Mouse (Mus musculus) hindbrain, embryonic 14.5 days (tissue): ENCODE data around the gene Tmprss11b. TPM values are rescaled to one million over a fixed set of nuclear protein-coding genes. Genes with fewer than 3 reads are reported as not detected.
"Not testable (repeated sequence)": the region's sequence is repeated elsewhere in the genome, so short reads cannot be mapped to it uniquely, and the experiment has no call there.

Source experiments
- ATAC-seq: fragments of 200-750 bp; cut with Nextera tagmentation; 2 replicates; pipeline ENCODE4 v1.8.0; 2017; ENCODE audit warnings: moderate number of reproducible peaks, mild to moderate bottlenecking, moderate TSS enrichment, moderate library complexity; ENCODE audit not compliant: low FRiP score
- DNase-seq: peaks from one replicate; pipeline ENCODE4 v3.0.0-alpha.2; 2015; ENCODE audit warnings: low spot score
- H3K27ac ChIP-seq: fragments of 300-500 bp; sonication (generic); 2 replicates; pipeline ENCODE4 v1.5.1; 2014; ENCODE audit warnings: mild to moderate bottlenecking, moderate library complexity
- H3K27me3 ChIP-seq: fragments of 300-500 bp; sonication (generic); 2 replicates; pipeline ENCODE4 v1.6.1; 2014; ENCODE audit warnings: mild to moderate bottlenecking, low read length, mixed read lengths; ENCODE audit not compliant: control insufficient read depth, insufficient read depth
- H3K36me3 ChIP-seq: fragments of 300-500 bp; sonication (generic); replicated peaks from 2 replicates; pipeline ENCODE4 v1.6.1; 2014; ENCODE audit not compliant: control insufficient read depth, insufficient read depth
- H3K4me1 ChIP-seq: fragments of 300-500 bp; sonication (generic); replicated peaks from 2 replicates; pipeline ENCODE4 v1.6.1; 2014; ENCODE audit warnings: antibody characterized with exemption, low read length, mixed read lengths; ENCODE audit not compliant: control insufficient read depth, insufficient read depth
- H3K4me2 ChIP-seq: fragments of 300-500 bp; sonication (generic); replicated peaks from 2 replicates; pipeline ENCODE4 v1.6.1; 2014; ENCODE audit warnings: mild to moderate bottlenecking, moderate library complexity
- H3K4me3 ChIP-seq: fragments of 300-500 bp; sonication (generic); replicated peaks from 2 replicates; pipeline ENCODE4 v1.5.1; 2014; ENCODE audit warnings: mild to moderate bottlenecking, low read length
- H3K9ac ChIP-seq: fragments of 300-500 bp; sonication (generic); 2 replicates; pipeline ENCODE4 v1.6.1; 2014
- H3K9me3 ChIP-seq: fragments of 300-500 bp; sonication (generic); 2 replicates; pipeline ENCODE4 v1.6.1; 2016; ENCODE audit warnings: low read length; ENCODE audit not compliant: control insufficient read depth
- WGBS: fragments of 180-500 bp; shearing (Covaris S2); extraction: QIAGEN DNeasy Blood & Tissue Kit; methylation state at CpG from one replicate; pipeline ENCODE4 v1.1.7; 2014; 5-methylcytosine and 5-hydroxymethylcytosine counted together
- polyA plus RNA-seq: library from polyadenylated mRNA; unstranded; fragments of >200 nt; fragmentation: Nextera tagmentation; extraction: Ambion mirVana; gene quantifications from 2 replicates; pipeline ENCODE4 v1.2.1, GENCODE M21; 2014

Gene Tmprss11b
- not detected in 2 replicates for polyA plus RNA-seq

DNA sequence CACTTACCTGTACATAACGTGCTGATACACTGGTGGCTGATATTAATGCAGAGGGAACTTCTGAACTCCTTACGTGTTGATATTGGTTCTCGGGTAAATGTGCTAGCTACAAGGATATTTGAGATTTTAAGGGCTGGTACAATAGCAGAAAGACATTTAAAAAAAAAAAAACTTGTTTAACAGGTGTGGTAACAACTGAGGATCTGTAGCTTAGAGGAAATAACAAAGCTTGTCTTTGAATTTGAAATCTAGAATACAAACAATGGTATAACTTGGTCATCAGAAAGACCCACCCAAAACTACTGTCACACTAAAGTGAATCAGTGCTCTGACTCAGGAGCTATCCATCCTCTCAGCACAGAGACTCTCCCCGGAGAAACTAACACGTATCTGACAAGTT, at the start of gene Tmprss11b:
TSS of gene Tmprss11b (minus strand) at position 101 of the 400 bp plus-strand sequence.
- Histone ChIP-seq H3K4me1 (no peaks in the 10 kb centered on the region), H3K27me3 (no peaks in the 10 kb centered on the region), H3K27ac (no peak within 1 kb of the TSS), H3K4me3 (no peak within 1 kb of the TSS), H3K36me3 (no peaks in the 10 kb centered on the region), H3K9ac (no peak within 1 kb of the TSS), H3K9me3 (no peaks in the 10 kb centered on the region), H3K4me2 (no peak within 1 kb of the TSS)
- WGBS, result 87% methylated on average over 5 of the region's 5 CpGs
- ATAC-seq, result no peak
- DNase-seq, result no peak

DNA sequence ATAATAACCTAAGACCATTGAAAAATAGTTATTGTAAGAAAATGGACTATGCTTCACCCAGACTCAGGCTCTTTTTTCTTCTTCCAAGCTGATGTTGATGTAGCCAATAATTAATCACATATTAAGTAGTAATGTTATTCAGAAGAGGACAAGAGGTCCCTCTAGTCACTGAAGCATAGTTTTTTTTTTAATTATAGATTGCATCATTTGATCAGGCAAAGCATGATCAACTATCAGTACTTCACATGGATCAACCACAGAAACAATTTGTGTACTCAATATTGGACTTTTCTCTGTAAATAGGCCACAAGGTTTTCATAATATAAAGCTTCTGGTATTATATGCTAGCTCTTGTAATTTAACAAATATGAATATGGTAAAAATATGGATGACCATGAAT, 48.9 kb upstream of the Tmprss11b start:
- Histone ChIP-seq H3K4me2 (no peak overlapping the region), H3K27me3 (no peaks in the 10 kb centered on the region), H3K27ac (no peak overlapping the region), H3K9ac (no peak overlapping the region), H3K36me3 (no peaks in the 10 kb centered on the region), H3K4me1 (no peaks in the 10 kb centered on the region), H3K9me3 (no peaks in the 10 kb centered on the region), H3K4me3 (no peak overlapping the region)
- ATAC-seq (no peak), DNase-seq (no peak)

DNA sequence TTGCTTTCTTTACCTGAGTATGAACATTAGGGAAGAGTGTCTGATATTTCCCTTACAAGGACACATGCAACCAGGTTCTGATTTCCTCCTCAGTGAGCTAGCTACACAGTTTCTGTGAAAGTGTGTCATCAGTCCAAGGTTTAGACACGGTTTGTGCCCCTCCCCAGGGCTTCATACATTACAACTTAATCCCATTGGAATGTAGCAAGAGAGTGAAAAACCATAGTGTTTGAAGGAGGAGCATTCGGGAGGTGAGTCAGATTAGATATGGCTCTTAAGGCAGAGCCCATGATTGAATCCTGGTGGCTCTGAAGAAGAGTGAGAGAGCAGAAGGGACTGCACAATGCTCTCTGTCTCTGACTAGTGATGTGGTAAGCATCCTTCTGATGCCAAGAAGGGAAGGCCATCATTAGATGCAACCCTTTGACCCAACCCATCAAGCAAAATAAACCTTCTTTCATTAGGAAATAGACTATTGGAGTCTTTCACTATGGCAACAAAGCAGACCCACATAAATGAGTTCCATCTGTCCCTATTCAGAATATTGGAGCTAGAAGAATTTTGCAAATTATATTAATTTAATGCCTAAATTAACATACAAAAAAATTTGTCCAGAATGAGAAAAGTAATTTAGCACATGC, 46.8 kb upstream of the Tmprss11b start:
- Histone ChIP-seq H3K27ac (no peak overlapping the region), H3K9me3 (no peaks in the 10 kb centered on the region), H3K4me1 (no peaks in the 10 kb centered on the region), H3K36me3 (no peaks in the 10 kb centered on the region), H3K4me2 (no peak overlapping the region), H3K27me3 (no peaks in the 10 kb centered on the region), H3K9ac (no peak overlapping the region), H3K4me3 (no peak overlapping the region)
- ATAC-seq, result no peak
- no peak for DNase-seq
- WGBS, result 56% methylated on average over 2 of the region's 2 CpGs

DNA sequence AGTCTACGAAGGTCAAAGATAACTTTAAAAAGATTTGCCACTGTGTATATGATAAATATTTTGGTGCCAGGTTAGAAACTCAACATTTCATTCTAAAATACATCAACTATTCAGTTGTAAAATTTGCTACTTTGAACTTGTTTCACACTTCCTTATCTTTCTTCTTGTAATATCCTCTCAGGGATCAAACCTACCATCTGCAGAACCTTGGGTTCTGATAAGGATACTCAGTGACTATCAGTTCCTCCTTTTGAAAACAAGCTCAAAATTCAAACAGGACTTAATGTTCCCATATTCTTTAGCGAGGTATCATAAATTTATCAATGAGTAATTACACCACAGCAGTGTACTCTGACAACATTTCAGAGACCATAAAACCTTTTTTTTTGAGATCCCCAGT, 38.8 kb upstream of the Tmprss11b start:
- Histone ChIP-seq H3K27ac (no peak overlapping the region), H3K4me3 (no peak overlapping the region), H3K4me2 (no peak overlapping the region), H3K9ac (no peak overlapping the region), H3K27me3 (no peaks in the 10 kb centered on the region), H3K36me3 (no peaks in the 10 kb centered on the region), H3K4me1 (no peaks in the 10 kb centered on the region), H3K9me3 (no peaks in the 10 kb centered on the region)
- DNase-seq (no peak), ATAC-seq (no peak)
- 91% methylated on average over 2 of the region's 2 CpGs for WGBS

DNA sequence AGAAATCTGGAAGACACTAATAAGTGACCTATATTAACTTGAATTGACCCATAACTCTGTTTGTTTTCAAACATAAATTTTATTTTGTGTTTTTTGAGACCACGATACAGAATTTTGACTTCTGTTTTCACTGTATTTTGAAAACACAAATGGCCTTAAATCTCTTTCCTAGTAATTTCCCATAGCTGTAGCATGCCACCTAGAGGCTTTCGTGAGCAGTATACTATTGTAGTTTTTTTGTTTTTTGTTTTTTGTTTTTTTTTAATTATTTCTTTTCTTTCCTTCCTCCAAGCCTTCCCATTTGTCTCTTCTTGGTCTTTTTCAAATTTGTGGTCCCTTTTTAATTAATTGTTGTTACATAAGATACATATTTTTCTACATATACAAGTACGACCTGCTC, 28.8 kb upstream of the Tmprss11b start:
- DNase-seq, result no peak
- Histone ChIP-seq H3K4me1 (no peaks in the 10 kb centered on the region), H3K4me3 (no peak overlapping the region), H3K9ac (no peak overlapping the region), H3K27ac (no peak overlapping the region), H3K4me2 (no peak overlapping the region), H3K9me3 (no peaks in the 10 kb centered on the region), H3K27me3 (no peaks in the 10 kb centered on the region), H3K36me3 (no peaks in the 10 kb centered on the region)
- no peak for ATAC-seq
- 85% methylated on average over 3 of the region's 3 CpGs for whole genome bisulfite sequencing

DNA sequence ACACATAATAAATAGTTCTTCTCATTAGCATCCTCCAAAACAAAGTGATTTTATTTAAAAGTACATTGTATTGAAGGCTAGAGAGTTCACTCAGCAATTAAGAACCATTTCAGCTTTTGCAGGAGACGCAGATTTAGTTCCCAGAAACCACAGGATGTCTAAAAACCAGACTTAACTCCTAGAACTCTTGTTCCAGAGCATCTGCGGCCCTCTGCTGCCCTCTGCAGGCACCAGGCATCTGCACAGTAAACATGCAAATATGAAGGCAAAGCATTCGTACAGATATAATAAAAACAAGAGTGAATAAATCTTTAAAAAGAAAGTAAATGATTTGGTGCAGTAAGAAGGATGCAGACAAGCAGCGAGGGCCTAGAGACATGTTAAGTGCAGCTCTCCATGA, 8.5 kb upstream of the Tmprss11b start:
- H3K27me3 ChIP-seq, result no peaks in the 10 kb centered on the region

DNA sequence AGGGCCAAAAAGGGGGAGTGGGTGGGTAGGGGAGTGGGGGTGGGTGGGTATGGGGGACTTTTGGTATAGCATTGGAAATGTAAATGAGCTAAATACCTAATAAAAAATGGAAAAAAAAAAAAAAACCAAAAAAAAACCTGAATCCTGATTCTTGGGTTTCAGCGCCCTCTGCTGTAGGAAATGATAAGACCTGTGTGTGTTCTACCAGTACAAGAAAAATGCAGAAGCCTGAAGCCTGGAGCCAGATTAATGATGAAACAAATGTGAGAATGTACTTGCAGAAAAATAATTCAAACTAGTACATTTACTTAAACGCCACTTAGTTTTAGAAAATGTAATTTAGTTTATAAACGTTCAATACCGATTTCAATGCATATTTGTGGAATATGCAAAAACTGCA, 27.0 kb downstream of the Tmprss11b start:
- not testable (repeated sequence) for ATAC-seq, H3K4me1 ChIP-seq, H3K36me3 ChIP-seq, H3K4me3 ChIP-seq, H3K27ac ChIP-seq, H3K9ac ChIP-seq, H3K27me3 ChIP-seq, H3K4me2 ChIP-seq, H3K9me3 ChIP-seq
- 37% methylated on average over 4 of the region's 4 CpGs for WGBS
- DNase-seq, result peak; percentile 72

More for the DNA sequence above, 8.5 kb upstream of the Tmprss11b start:
- Histone ChIP-seq H3K27ac (no peak overlapping the region), H3K4me2 (no peak overlapping the region), H3K4me1 (no peaks in the 10 kb centered on the region), H3K9ac (no peak overlapping the region), H3K36me3 (no peaks in the 10 kb centered on the region), H3K9me3 (no peaks in the 10 kb centered on the region), H3K4me3 (no peak overlapping the region)
- WGBS, result 64% methylated on average over 4 of the region's 4 CpGs
- DNase-seq (peak; percentile 66), ATAC-seq (no peak)

DNA sequence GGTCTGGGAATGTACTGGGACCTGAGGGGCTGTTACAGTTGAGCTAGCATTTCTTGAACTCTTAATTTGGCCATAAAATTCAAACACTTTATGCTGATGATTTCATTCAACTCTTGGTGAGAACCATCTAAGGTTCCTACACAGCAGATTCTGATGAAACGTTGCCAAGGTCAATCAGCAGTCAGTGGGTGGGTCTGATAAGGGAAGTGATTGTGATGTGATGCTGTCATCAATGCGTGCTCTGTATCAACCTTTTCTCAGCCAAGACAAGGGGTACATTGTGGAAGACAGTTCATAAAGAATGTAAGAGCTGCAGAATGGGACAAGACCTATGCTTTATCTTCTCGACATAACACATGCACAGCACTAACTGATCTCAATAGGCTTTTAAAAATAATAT, 35.4 kb downstream of the Tmprss11b start:
- H3K27ac ChIP-seq, result no peak overlapping the region
- WGBS, result 75% methylated on average over 3 of the region's 3 CpGs
- H3K36me3 ChIP-seq, result no peaks in the 10 kb centered on the region
- DNase-seq, result no peak
- no peak overlapping the region for H3K4me3 ChIP-seq
- H3K27me3 ChIP-seq, result no peaks in the 10 kb centered on the region
- no peak overlapping the region for H3K9ac ChIP-seq
- H3K9me3 ChIP-seq, result no peaks in the 10 kb centered on the region
- H3K4me1 ChIP-seq, result no peaks in the 10 kb centered on the region
- no peak overlapping the region for H3K4me2 ChIP-seq
- no peak for ATAC-seq

DNA sequence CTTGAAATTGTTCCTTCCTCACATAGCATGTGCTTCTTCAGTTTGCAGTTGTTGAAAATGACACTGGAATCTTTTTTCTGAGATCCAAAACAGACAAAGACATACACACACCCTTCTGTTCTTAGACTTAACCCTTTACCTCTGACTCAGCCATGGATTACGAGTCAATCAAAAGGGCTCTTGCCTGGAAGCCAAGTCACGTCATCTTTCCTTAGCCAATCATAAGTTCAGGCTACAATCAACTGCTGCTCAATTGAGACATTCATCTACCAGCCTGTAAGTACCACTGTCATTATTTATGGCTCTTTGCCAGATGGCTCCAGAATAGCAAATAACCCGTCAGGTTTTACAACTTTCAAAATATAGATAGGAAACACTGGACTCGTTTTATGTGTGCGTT, 43.8 kb downstream of the Tmprss11b start, which contains the start of gene Tmprss11f:
TSS of gene Tmprss11f (minus strand) at position 101 of the 400 bp plus-strand sequence.
- Histone ChIP-seq H3K27ac (no peak within 1 kb of the TSS), H3K4me3 (no peak within 1 kb of the TSS), H3K27me3 (no peaks in the 10 kb centered on the region), H3K9ac (no peak within 1 kb of the TSS), H3K4me1 (no peaks in the 10 kb centered on the region), H3K36me3 (no peaks in the 10 kb centered on the region), H3K9me3 (no peaks in the 10 kb centered on the region), H3K4me2 (no peak within 1 kb of the TSS)
- ATAC-seq, result no peak
- 87% methylated on average over 5 of the region's 5 CpGs for WGBS
- DNase-seq, result no peak

DNA sequence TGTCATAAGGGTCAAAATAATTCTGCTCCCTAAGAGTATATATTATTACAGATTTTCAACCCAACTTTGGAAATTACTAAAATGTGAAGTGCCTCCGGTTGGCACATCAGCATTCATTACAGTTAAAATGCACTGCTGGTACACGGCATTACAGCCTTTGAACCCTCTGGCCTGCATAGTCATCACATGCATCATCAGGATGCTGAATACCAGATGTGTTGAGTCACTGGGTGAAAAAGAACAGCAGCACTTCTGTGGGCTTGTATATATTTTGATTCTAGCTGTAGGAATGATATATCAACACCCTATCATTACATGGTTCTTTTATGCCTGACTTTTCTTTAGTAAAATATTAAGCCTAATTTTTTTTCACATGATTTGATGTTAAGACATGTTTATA, 45.5 kb downstream of the Tmprss11b start:
- H3K4me1 ChIP-seq, result no peaks in the 10 kb centered on the region
- no peak overlapping the region for H3K27ac ChIP-seq
- H3K36me3 ChIP-seq, result no peaks in the 10 kb centered on the region
- no peaks in the 10 kb centered on the region for H3K9me3 ChIP-seq
- H3K9ac ChIP-seq, result no peak overlapping the region
- H3K4me3 ChIP-seq, result no peak overlapping the region
- WGBS, result 86% methylated on average over 2 of the region's 2 CpGs
- DNase-seq, result no peak
- no peaks in the 10 kb centered on the region for H3K27me3 ChIP-seq
- H3K4me2 ChIP-seq, result no peak overlapping the region
- no peak for ATAC-seq
